Mouse (Mus musculus): ENCODE results near the gene 4931429L15Rik.

DNA sequence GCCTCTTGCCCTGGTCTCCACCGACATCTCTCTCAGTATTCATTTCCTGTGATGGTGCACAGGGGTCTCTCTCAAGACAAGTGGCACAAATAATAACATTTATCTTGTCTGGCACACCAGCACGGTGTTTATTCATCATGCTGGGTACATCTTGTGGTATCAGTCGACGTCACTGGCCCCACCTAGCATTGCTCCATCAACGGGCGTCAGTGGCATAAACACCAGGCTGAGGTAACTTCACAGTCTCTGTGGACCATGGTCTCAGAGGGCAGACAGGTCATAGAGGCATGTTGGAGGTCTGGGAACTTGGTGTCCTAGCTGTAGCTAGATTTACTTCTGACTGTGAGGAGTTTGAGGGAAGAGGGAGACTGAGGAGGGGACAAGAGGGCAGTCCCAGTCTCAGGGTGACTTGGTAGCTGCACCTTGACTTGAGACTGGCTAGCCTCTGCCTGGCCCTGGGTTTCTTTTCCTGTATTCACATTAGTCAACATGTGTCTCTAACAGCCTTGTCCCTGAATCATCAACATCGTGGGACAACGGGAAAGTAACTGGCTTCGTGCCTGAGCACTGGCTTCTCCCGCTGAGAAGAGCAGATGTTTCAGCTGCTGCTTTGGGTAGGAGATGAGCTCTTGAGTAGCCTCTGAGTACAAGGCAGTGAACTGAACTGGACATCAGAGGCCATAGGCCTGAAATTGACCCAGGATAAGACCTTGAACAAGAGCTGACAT lies 63.0 kb downstream of the 4931429L15Rik start:
- TF ChIP-seq CTCF (IDR thresholded peaks at IDR 0.05; ENCODE audit: control insufficient read depth, insufficient read depth, insufficient read length) (no peak), USF1 (IDR thresholded peaks at IDR 0.05; ENCODE audit: low read depth) (no peak), MAX (IDR thresholded peaks at IDR 0.05) (no peak), FOSL1 (IDR thresholded peaks at IDR 0.05; ENCODE audit: insufficient read depth, low read length, poor library complexity, severe bottlenecking) (no peak), MYOG (IDR thresholded peaks at IDR 0.05; ENCODE audit: control insufficient read depth, extremely low read depth, insufficient read length) (no peak), MYOD1 (IDR thresholded peaks at IDR 0.05; ENCODE audit: control insufficient read depth, insufficient read length, low read depth) (no peak), CEBPB (IDR thresholded peaks at IDR 0.05; ENCODE audit: low read depth) (no peak)

Data from C2C12 (cell line).